Mouse (Mus musculus): ENCODE data around the gene Ppil6.

GRCm38 (mm10) chr10:41514921-41515320 lies 24.7 kb downstream of the Ppil6 start:
- TF ChIP-seq CTCF (IDR thresholded peaks at IDR 0.05; ENCODE audit: borderline replicate concordance, control insufficient read depth, extremely low read depth, insufficient read depth, low read length, poor library complexity) (no peak), POLR2A (IDR thresholded peaks at IDR 0.05; ENCODE audit: control insufficient read depth, extremely low read depth, insufficient read depth, low read length, poor library complexity) (no peak)

Data from thymus, adult 2 months (tissue).